ENCODE assay signal across 8 mouse cellular contexts in the genomic region with DNA sequence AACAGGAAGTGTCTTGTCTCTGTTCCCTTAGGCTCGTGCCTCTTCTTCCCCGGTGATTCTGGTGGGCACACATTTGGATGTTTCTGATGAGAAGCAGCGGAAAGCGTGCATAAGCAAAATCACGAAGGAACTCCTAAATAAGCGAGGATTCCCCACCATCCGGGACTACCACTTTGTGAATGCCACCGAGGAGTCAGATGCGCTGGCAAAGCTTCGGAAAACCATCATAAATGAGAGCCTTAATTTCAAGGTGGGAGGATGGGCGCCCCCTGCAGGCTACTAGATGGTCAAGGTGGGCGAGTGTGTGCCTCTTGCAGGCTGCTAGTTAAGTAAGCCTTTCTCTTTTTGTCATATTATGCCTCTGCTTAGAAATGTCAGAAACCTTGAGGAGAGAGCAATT.
DNase-seq lines count a peak whose midpoint lies in the region; ATAC-seq and TF ChIP-seq lines count a peak whose summit lies in the region.

No protein-coding gene starts in this region.

- H3K27ac ChIP-seq in hindbrain, embryonic 11.5 days (ENCODE audit: low read depth, low read length) = no peak overlapping the region
- H3K27ac ChIP-seq in hindbrain, embryonic 13.5 days = no peak overlapping the region
- H3K27ac ChIP-seq in limb, embryonic 10.5 days = no peak overlapping the region
- H3K27ac ChIP-seq in stomach, postnatal 0 days (replicated peaks) = no peak overlapping the region

- no peak for ATAC-seq in hindbrain, embryonic 11.5 days (ENCODE audit: low FRiP score)
- no peak for ATAC-seq in hindbrain, embryonic 13.5 days (ENCODE audit: low FRiP score)
- no peak for ATAC-seq in stomach, postnatal 0 days (ENCODE audit: low FRiP score, low TSS enrichment)

- 68% methylated on average over 12 of the region's 12 CpGs for WGBS in hindbrain, embryonic 11.5 days
- WGBS in hindbrain, embryonic 13.5 days = 71% methylated on average over 12 of the region's 12 CpGs
- WGBS in limb, embryonic 10.5 days = 62% methylated on average over 12 of the region's 12 CpGs
- WGBS in stomach, postnatal 0 days = 64% methylated on average over 12 of the region's 12 CpGs

- no peaks in the 10 kb centered on the region for H3K4me1 ChIP-seq in hindbrain, embryonic 11.5 days (replicated peaks; ENCODE audit: control insufficient read depth, insufficient read depth, low read length)
- H3K4me1 ChIP-seq in hindbrain, embryonic 13.5 days (replicated peaks) = peaks cover 5% of the 10 kb centered on the region; the same call in 1 of the 2 replicates
- H3K4me1 ChIP-seq in limb, embryonic 10.5 days = peaks cover 14% of the 10 kb centered on the region
- H3K4me1 ChIP-seq in stomach, postnatal 0 days (replicated peaks; ENCODE audit: control insufficient read depth, insufficient read depth) = no peaks in the 10 kb centered on the region

- peak; percentile 65 for TF ChIP-seq CTCF in brain, embryonic 14.5 days (IDR thresholded peaks at IDR 0.05; ENCODE audit: borderline replicate concordance, extremely low read depth, insufficient read depth, insufficient read length)
- TF ChIP-seq CTCF in stomach, postnatal 0 days (IDR thresholded peaks at IDR 0.05; ENCODE audit: low read depth) = peak; percentile 60

- no peak overlapping the region for H3K4me2 ChIP-seq in hindbrain, embryonic 11.5 days (replicated peaks; ENCODE audit: low read depth, low read length)
- H3K4me2 ChIP-seq in hindbrain, embryonic 13.5 days = no peak overlapping the region
- no peak overlapping the region for H3K4me2 ChIP-seq in stomach, postnatal 0 days (replicated peaks; ENCODE audit: low read depth)

- peak; percentile 54 for DNase-seq in hindbrain, embryonic 11.5 days (ENCODE audit: low spot score)
- peak; percentile 27 for DNase-seq in ES-CJ7 (ENCODE audit: low read depth, low spot score)
- peak; percentile 79 for DNase-seq in brain, embryonic 14.5 days (ENCODE audit: low read depth)
- peak; percentile 23 to 40 for DNase-seq in frontal cortex, postnatal 14 days (ENCODE audit: low spot score in 2 of 2)
- DNase-seq in limb, embryonic 10.5 days (ENCODE audit: low spot score) = peak; percentile 51
- peak; percentile 31 for DNase-seq in stomach, postnatal 0 days (ENCODE audit: low spot score)
- no peak for DNase-seq in MN1 (ENCODE audit: low spot score)

- H3K4me3 ChIP-seq in hindbrain, embryonic 11.5 days (ENCODE audit: low read depth, low read length) = no peak overlapping the region
- H3K4me3 ChIP-seq in hindbrain, embryonic 13.5 days = no peak overlapping the region
- no peak overlapping the region for H3K4me3 ChIP-seq in limb, embryonic 10.5 days
- H3K4me3 ChIP-seq in stomach, postnatal 0 days (ENCODE audit: low read depth, low read length) = no peak overlapping the region

- H3K36me3 ChIP-seq in hindbrain, embryonic 11.5 days (ENCODE audit: control insufficient read depth, insufficient read depth, low read length) = no peaks in the 10 kb centered on the region
- H3K36me3 ChIP-seq in hindbrain, embryonic 13.5 days = no peaks in the 10 kb centered on the region
- no peaks in the 10 kb centered on the region for H3K36me3 ChIP-seq in limb, embryonic 10.5 days
- H3K36me3 ChIP-seq in stomach, postnatal 0 days (ENCODE audit: control insufficient read depth, insufficient read depth, low read length) = peaks cover 7% of the 10 kb centered on the region; the same call in 1 of the 2 replicates

- TF ChIP-seq EP300 in stomach, postnatal 0 days (optimal IDR thresholded peaks at IDR 0.05) = no peak

- no peak for TF ChIP-seq POLR2A in brain, embryonic 14.5 days (IDR thresholded peaks at IDR 0.05; ENCODE audit: borderline replicate concordance, extremely low read depth, insufficient read depth, insufficient read length, poor library complexity, severe bottlenecking)

- H3K27me3 ChIP-seq in hindbrain, embryonic 11.5 days (ENCODE audit: control insufficient read depth, insufficient read depth, low read length) = no peaks in the 10 kb centered on the region
- H3K27me3 ChIP-seq in hindbrain, embryonic 13.5 days = no peaks in the 10 kb centered on the region
- H3K27me3 ChIP-seq in limb, embryonic 10.5 days (ENCODE audit: low read depth, poor library complexity, severe bottlenecking) = no peaks in the 10 kb centered on the region
- no peaks in the 10 kb centered on the region for H3K27me3 ChIP-seq in stomach, postnatal 0 days (ENCODE audit: control insufficient read depth, insufficient read depth, low read length)

- H3K9me3 ChIP-seq in hindbrain, embryonic 11.5 days (ENCODE audit: control insufficient read depth, low read length) = no peaks in the 10 kb centered on the region
- H3K9me3 ChIP-seq in hindbrain, embryonic 13.5 days = no peaks in the 10 kb centered on the region
- H3K9me3 ChIP-seq in limb, embryonic 10.5 days (replicated peaks) = no peaks in the 10 kb centered on the region
- H3K9me3 ChIP-seq in stomach, postnatal 0 days (ENCODE audit: control insufficient read depth, low read length) = no peaks in the 10 kb centered on the region

- no peak overlapping the region for H3K9ac ChIP-seq in hindbrain, embryonic 11.5 days (ENCODE audit: low read depth, low read length)
- H3K9ac ChIP-seq in hindbrain, embryonic 13.5 days = no peak overlapping the region
- no peak overlapping the region for H3K9ac ChIP-seq in stomach, postnatal 0 days (ENCODE audit: low read length)
